Mouse (Mus musculus) left cerebral cortex, postnatal 25 days (tissue): Measurements from ENCODE around the gene Mcm3. TPM values are rescaled to one million over a fixed set of nuclear protein-coding genes. Genes with fewer than 3 reads are reported as not detected.

Experiments used
- total RNA-seq, 2 experiments: library from RNA; stranded (reverse); gene quantifications; 2 replicates each; pipeline ENCODE4 v1.2.3; 2021

The Mcm3 gene
- total RNA-seq, 2 experiments from 2014 or later: 2.2 to 3.1 TPM

Other genes with a start within 250 kb of the Mcm3 start
- gene Pkhd1, start 202.2 kb downstream of the Mcm3 start, total RNA-seq: under 1 TPM; 0.05 to 0.07 TPM
- gene Il17a, start 89.4 kb downstream of the Mcm3 start, total RNA-seq: not detected
- gene Il17f, start 29.7 kb downstream of the Mcm3 start, total RNA-seq: not detected
- 100 to 1,000 TPM; 116 to 117 TPM for gene Paqr8, start 70.3 kb upstream of the Mcm3 start, total RNA-seq
- 1 to 10 TPM in 1 of 2 experiments, under 1 TPM in 1; 0.80 to 1.8 TPM for gene Efhc1, start 131.3 kb upstream of the Mcm3 start, total RNA-seq